Mouse (Mus musculus) forebrain, embryonic 13.5 days (tissue): Measurements from ENCODE around the gene Ica1. TPM values are rescaled to one million over a fixed set of nuclear protein-coding genes. Genes with fewer than 3 reads are reported as not detected.
A peak's percentile ranks its signal among the peaks of the same experiment; 100 is the strongest.

Experiments used
- ATAC-seq: fragments of 200-750 bp; cut with Nextera tagmentation; 2 replicates; pipeline ENCODE4 v1.8.0; 2017
- H3K27ac ChIP-seq: fragments of 300-500 bp; sonication (generic); 2 replicates; pipeline ENCODE4 v1.5.1; 2015; ENCODE audit warnings: inconsistent platforms, mild to moderate bottlenecking, moderate library complexity
- H3K27me3 ChIP-seq: fragments of 300-500 bp; sonication (generic); 2 replicates; pipeline ENCODE4 v1.6.1; 2015; ENCODE audit warnings: mild to moderate bottlenecking, inconsistent platforms
- H3K36me3 ChIP-seq: fragments of 300-500 bp; sonication (generic); 2 replicates; pipeline ENCODE4 v1.6.1; 2015; ENCODE audit warnings: mild to moderate bottlenecking, inconsistent platforms; ENCODE audit not compliant: poor library complexity, severe bottlenecking
- H3K4me1 ChIP-seq: fragments of 300-500 bp; sonication (generic); 2 replicates; pipeline ENCODE4 v1.6.1; 2015; ENCODE audit warnings: inconsistent platforms
- H3K4me2 ChIP-seq: fragments of 300-500 bp; sonication (generic); 2 replicates; pipeline ENCODE4 v1.6.1; 2015; ENCODE audit warnings: inconsistent platforms, mild to moderate bottlenecking, moderate library complexity
- H3K4me3 ChIP-seq: fragments of 300-500 bp; sonication (generic); 2 replicates; pipeline ENCODE4 v1.5.1; 2015; ENCODE audit warnings: mild to moderate bottlenecking, inconsistent platforms
- H3K9ac ChIP-seq: fragments of 300-500 bp; sonication (generic); 2 replicates; pipeline ENCODE4 v1.6.1; 2015; ENCODE audit warnings: mild to moderate bottlenecking, inconsistent platforms
- H3K9me3 ChIP-seq: fragments of 300-500 bp; sonication (generic); replicated peaks from 2 replicates; pipeline ENCODE4 v1.6.1; 2016; ENCODE audit warnings: inconsistent platforms
- WGBS: fragments of 180-500 bp; shearing (Covaris S2); methylation state at CpG from one replicate; pipeline ENCODE4 v1.1.7; 2015; 5-methylcytosine and 5-hydroxymethylcytosine counted together
- polyA plus RNA-seq: library from polyadenylated mRNA; unstranded; fragments of >200 nt; fragmentation: Nextera tagmentation; extraction: Ambion mirVana; gene quantifications from 2 replicates; pipeline ENCODE4 v1.2.1, GENCODE M21; 2015

The Ica1 gene
- polyA plus RNA-seq, 1 experiment from 2014 or later: 23.3 TPM

GRCm38 (mm10) chr6:8716539-8716938, 61.7 kb downstream of the Ica1 start:
- Histone ChIP-seq H3K9me3 (no peaks in the 10 kb centered on the region), H3K9ac (no peak overlapping the region), H3K27ac (no peak overlapping the region), H3K36me3 (no peaks in the 10 kb centered on the region), H3K27me3 (no peaks in the 10 kb centered on the region), H3K4me2 (no peak overlapping the region), H3K4me1 (no peaks in the 10 kb centered on the region), H3K4me3 (no peak overlapping the region)
- WGBS: 95% methylated on average over 2 of the region's 2 CpGs
- ATAC-seq: no peak

DNA sequence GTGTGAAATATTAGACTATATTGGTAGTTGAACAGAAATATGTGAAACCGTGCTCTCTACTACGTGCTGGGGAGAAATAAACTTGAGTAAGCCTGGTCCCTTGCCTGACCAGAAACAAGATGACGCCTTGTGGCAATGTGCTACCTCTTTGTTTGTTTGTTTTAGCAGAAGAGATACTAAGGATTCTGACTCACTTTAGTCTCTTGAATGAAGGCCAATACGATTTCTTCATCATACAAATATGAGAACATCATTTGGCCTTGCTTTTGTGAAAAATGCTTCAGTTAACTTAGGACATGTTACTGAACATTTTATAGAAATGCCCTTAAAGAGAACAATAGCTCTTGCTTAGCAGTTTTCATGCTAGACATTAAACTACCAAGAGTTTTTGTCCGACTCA, 67.0 kb downstream of the Ica1 start:
- H3K27me3 ChIP-seq: no peaks in the 10 kb centered on the region
- no peak overlapping the region for H3K4me2 ChIP-seq
- H3K36me3 ChIP-seq: no peaks in the 10 kb centered on the region
- ATAC-seq: no peak
- H3K27ac ChIP-seq: no peak overlapping the region
- H3K4me1 ChIP-seq: no peaks in the 10 kb centered on the region
- WGBS: 89% methylated on average over 5 of the region's 5 CpGs
- H3K9me3 ChIP-seq: no peaks in the 10 kb centered on the region
- H3K9ac ChIP-seq: no peak overlapping the region
- H3K4me3 ChIP-seq: no peak overlapping the region

GRCm38 (mm10) chr6:8694636-8695514, 83.4 kb downstream of the Ica1 start:
- no peak for ATAC-seq
- Histone ChIP-seq H3K4me2 (no peak overlapping the region), H3K9me3 (no peaks in the 10 kb centered on the region), H3K9ac (no peak overlapping the region), H3K4me3 (no peak overlapping the region), H3K36me3 (no peaks in the 10 kb centered on the region), H3K27me3 (no peaks in the 10 kb centered on the region), H3K27ac (peak overlapping the region; percentile 86), H3K4me1 (peaks cover 25% of the 10 kb centered on the region)
- WGBS: 54% methylated on average over 12 of the region's 12 CpGs

GRCm38 (mm10) chr6:8693926-8694635, 84.2 kb downstream of the Ica1 start:
- H3K27ac ChIP-seq: peak overlapping the region; percentile 86
- WGBS: 2% methylated on average over 10 of the region's 10 CpGs
- ATAC-seq: peak; percentile 95
- peaks cover 25% of the 10 kb centered on the region for H3K4me1 ChIP-seq
- H3K9ac ChIP-seq: no peak overlapping the region
- H3K4me2 ChIP-seq: peak overlapping the region; percentile 15
- no peaks in the 10 kb centered on the region for H3K9me3 ChIP-seq
- H3K27me3 ChIP-seq: no peaks in the 10 kb centered on the region
- no peaks in the 10 kb centered on the region for H3K36me3 ChIP-seq
- H3K4me3 ChIP-seq: no peak overlapping the region

DNA sequence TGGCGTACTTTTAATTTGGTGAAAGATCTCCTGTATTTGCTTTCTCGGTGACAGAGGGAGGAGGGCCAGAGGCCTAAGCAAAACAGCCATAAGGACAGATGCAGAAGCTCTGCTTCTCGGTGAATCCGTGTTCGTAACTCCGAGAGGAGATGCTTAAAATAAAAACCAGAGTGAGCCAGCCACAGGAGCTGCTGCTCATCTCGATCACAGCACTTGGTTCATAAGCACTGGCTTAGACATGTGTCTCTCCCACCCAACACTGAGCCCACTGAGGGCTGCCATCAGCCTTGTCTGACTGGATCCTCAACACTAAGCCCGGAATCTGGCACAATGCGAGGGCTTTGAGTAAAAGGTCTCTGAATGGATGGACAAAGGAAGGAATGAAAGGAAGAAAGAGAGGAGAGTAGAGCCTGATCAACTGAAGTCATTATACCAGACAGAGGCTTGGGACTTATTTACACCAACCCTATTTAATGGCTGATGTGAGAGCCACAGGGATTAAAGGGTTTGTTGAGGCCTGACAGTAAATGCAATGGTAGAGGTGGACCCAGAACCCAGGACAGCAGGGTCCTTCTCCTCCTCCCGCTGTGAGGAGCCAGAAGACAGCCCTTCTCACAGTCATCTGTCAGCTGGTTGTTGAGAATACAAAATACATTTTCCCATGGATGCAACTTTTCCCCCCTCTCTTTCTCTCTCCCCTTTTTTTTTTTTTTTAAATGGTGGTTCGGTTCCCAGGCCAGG, 85.0 kb downstream of the Ica1 start:
- H3K4me1 ChIP-seq: peaks cover 25% of the 10 kb centered on the region
- WGBS: 13% methylated on average over 11 of the region's 11 CpGs
- H3K4me3 ChIP-seq: no peak overlapping the region
- H3K9ac ChIP-seq: 0 out of 2 replicates have a peak overlapping the region, but pooled peaks have one; percentile 12
- no peaks in the 10 kb centered on the region for H3K27me3 ChIP-seq
- H3K9me3 ChIP-seq: no peaks in the 10 kb centered on the region
- peak overlapping the region; percentile 86 for H3K27ac ChIP-seq
- ATAC-seq: peak; percentile 54
- peak overlapping the region; percentile 15 for H3K4me2 ChIP-seq
- H3K36me3 ChIP-seq: no peaks in the 10 kb centered on the region

- H3K4me1 ChIP-seq: peaks cover 25% of the 10 kb centered on the region
- no peaks in the 10 kb centered on the region for H3K27me3 ChIP-seq
- H3K9ac ChIP-seq: no peak overlapping the region
- no peaks in the 10 kb centered on the region for H3K9me3 ChIP-seq
- H3K36me3 ChIP-seq: no peaks in the 10 kb centered on the region
- no peak overlapping the region for H3K27ac ChIP-seq
- H3K4me2 ChIP-seq: no peak overlapping the region
- no peak overlapping the region for H3K4me3 ChIP-seq
- no peak for ATAC-seq
- WGBS: 62% methylated on average over 2 of the region's 2 CpGs
These were observed 86.9 kb downstream of the Ica1 start for GRCm38 (mm10) chr6:8691199-8691975.

- WGBS: 61% methylated on average over 3 of the region's 3 CpGs
- Histone ChIP-seq H3K4me3 (no peak overlapping the region), H3K4me2 (no peak overlapping the region), H3K9me3 (no peaks in the 10 kb centered on the region), H3K4me1 (peaks cover 25% of the 10 kb centered on the region), H3K9ac (no peak overlapping the region), H3K27me3 (no peaks in the 10 kb centered on the region), H3K36me3 (no peaks in the 10 kb centered on the region), H3K27ac (no peak overlapping the region)
- ATAC-seq: no peak
These were observed 87.8 kb downstream of the Ica1 start for GRCm38 (mm10) chr6:8690441-8690840.

DNA sequence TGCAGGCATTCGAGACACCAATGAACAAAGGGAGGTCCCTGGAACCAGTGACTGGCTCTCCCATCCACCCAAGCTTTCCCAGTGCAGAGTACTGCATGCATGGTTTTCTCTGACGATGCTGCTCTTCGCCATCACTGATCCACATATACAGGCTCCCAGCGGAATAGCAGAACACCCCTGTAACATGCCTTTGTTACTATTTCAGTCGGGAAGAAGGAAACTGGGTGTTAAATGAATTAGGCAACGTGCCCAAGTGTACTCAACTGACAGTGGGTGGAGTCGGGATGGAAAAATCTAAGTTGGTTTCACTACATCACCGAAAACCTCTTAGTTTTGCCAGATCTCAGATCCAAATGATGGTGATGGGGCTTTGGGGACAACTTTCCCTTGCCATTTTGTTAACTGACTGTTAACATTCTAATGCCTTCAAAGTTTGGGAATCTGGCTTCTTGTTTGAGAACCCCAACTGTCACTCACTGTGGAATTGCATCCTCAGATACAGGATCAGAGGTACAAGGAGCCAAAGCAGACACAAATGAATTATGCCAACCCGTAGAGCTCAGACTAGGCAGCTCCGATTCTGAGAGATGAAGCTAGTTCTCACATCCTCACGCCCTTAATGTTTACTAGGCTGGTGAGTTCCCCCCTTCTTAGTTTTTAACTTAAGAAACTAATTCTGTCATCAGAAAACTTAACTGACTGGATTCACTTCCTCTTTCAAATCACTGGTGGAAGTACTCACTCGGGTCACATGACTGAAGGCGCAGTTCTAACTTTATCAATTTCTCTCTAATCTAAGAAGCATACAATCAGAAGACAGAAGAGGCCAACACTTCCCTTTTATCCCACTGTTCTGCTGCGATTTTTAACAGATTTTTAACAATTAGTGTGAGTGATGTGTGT, 91.4 kb downstream of the Ica1 start:
- H3K27ac ChIP-seq: no peak overlapping the region
- WGBS: 84% methylated on average over 14 of the region's 14 CpGs

DNA sequence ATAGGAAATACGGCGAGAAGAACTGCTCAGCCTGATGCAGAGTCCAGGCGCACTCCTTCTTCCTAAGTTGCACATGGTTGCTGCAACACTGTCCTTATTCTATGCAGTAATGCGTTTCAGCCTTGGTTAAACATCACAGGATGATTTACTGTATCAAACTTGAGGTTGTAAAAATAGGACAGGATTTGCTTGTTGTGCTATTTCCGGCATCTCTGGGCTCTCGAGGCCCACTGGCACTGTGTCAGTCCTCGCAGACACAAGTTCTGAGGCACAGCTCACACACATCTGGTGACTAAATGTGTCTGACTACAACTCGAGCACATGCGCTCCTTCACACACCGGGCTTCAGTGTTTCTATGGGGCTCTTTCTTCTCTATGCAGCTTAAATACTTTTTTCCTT, 94.9 kb downstream of the Ica1 start:
- Histone ChIP-seq H3K4me1 (no peaks in the 10 kb centered on the region), H3K27ac (no peak overlapping the region), H3K9me3 (no peaks in the 10 kb centered on the region), H3K27me3 (no peaks in the 10 kb centered on the region), H3K36me3 (no peaks in the 10 kb centered on the region), H3K4me3 (no peak overlapping the region), H3K4me2 (no peak overlapping the region), H3K9ac (no peak overlapping the region)
- 90% methylated on average over 10 of the region's 10 CpGs for WGBS
- no peak for ATAC-seq

More for the DNA sequence above, 91.4 kb downstream of the Ica1 start:
- no peaks in the 10 kb centered on the region for H3K36me3 ChIP-seq
- H3K4me3 ChIP-seq: no peak overlapping the region
- H3K9ac ChIP-seq: no peak overlapping the region
- H3K4me1 ChIP-seq: no peaks in the 10 kb centered on the region
- H3K27me3 ChIP-seq: no peaks in the 10 kb centered on the region
- no peaks in the 10 kb centered on the region for H3K9me3 ChIP-seq
- no peak overlapping the region for H3K4me2 ChIP-seq
- no peak for ATAC-seq

DNA sequence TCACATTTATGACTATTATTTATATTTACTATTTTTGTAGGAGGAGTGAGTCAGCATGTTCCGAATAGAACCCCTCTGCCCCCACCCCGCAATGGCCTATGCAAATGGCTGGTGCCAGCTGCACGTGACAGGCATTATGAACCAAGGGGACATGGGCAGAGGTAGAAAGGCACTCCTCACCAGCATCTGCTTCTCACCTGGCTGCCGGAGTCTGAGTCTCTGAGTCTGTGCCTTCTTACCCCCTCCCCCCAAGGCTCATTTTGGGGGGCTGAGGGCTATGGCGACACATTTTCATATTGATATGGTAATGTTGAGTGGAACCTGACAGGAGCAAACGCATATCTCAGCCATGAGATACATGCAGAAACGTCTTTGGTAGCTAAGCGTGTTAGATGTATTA, 97.4 kb downstream of the Ica1 start:
- Histone ChIP-seq H3K9ac (no peak overlapping the region), H3K36me3 (no peaks in the 10 kb centered on the region), H3K4me3 (no peak overlapping the region), H3K4me2 (no peak overlapping the region), H3K9me3 (no peaks in the 10 kb centered on the region), H3K27me3 (no peaks in the 10 kb centered on the region), H3K4me1 (no peaks in the 10 kb centered on the region), H3K27ac (no peak overlapping the region)
- no peak for ATAC-seq
- 86% methylated on average over 8 of the region's 8 CpGs for WGBS

- Histone ChIP-seq H3K27me3 (no peaks in the 10 kb centered on the region), H3K4me1 (no peaks in the 10 kb centered on the region), H3K9ac (no peak overlapping the region), H3K4me3 (no peak overlapping the region), H3K9me3 (no peaks in the 10 kb centered on the region), H3K36me3 (no peaks in the 10 kb centered on the region), H3K27ac (no peak overlapping the region), H3K4me2 (no peak overlapping the region)
- ATAC-seq: no peak
- WGBS: 93% methylated on average over 4 of the region's 4 CpGs
These were observed 105.3 kb downstream of the Ica1 start for GRCm38 (mm10) chr6:8673013-8673412.
